Mouse (Mus musculus): ENCODE measurements around the gene Mical3.
"Not testable (repeated sequence)": the region's sequence is repeated elsewhere in the genome, so short reads cannot be mapped to it uniquely, and the experiment has no call there.

The Mical3 gene

DNA sequence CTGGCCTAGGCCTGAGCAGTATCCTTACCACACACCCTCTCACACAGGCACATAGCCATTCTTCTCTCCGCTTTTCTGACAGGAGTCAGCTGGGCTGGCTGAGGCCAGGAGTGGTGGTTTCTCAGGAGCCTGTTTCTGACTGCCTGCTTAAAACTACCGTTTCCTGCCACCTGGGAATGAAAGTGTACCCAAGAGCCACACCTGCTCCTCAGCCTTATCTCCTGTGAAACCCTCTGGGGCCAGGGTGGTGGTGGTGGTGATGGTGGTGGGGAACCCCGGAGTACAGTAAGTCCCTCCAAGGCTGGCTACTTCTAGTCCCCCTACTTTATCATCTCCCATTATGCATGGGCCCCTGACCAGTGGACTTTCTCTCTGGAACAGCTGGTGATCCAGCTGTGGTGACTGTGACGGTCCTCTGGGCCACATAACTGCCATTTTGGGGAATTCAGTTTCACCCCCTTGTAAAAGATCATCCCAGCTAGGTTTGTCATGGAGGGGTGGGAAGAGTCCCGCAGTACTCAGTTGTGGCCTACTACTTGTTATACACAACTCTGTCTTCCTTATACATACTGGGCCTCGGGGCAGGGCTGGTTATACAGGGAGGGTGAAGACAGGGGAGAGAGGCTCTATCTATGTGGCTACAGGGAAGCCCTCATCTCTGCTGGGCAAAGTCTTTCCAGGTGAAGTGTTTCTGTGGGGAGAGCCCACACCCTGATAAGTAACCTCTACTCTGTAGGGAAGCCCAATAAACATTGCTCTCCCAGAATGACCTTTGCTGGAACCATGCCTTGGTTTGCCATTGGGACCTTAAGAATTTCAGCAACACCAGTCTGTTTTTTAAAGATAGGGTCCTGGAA lies 200.1 kb downstream of the Mical3 start:
- DNase-seq (ENCODE audit: low spot score) = no peak

DNA sequence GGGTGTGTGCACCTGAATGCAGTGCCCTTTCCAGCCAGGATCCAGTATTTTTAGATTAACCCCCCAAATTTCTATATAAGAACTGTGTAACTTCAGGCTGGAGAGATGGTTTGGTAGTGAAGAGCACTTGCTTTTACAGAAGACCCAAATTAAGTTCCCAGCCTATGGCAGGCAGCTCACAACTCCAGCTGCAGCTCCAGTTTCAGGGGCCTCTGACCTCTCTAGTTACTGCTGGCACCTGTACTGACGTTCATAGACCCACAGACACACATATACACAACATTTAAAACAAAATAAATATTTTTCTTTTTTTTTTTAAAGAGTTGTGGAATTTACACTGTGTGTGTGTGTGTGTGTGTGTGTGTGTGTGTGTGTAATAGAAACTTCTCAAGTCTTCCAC lies 201.4 kb downstream of the Mical3 start:
- no peak for DNase-seq (ENCODE audit: low spot score)

DNA sequence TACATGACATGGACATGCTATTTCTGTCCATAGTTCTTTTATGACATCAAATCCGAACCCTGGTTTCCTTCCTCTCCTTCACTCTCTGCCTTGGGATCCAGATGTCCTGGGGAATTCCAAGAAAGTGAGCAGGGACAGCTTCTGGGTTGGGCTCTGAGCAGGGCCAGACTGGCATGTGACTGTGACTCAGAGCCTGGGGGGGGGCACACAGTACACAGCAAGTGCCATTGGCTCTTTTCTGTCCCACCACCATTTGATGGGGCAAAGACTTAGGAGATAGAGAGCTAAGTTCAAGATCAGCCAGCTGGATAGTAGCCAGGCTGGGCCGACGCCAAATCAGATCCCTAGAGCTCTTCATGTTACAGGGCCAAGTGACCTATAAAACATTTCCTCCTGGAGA lies 203.0 kb downstream of the Mical3 start:
- DNase-seq (ENCODE audit: low spot score) = peak; percentile 31

DNA sequence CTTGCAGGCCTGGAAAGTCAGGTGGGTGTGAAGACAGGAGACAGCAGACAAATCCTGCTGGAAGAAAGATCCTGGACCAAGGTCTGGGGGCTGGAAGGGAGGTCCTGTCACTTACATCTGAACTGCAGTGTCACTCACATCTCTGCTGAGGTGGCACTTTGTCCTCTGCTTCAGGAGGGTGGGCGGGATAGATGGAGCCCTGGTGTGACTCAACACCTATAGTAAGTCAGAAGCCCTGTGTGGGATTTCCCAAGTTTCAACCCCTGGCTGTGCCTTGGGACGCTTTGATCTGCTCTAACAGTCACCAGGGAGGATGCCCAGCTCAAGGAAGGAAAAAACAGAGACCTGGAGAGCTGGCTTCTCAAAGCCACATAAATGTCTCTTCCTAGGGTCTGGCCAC lies 203.9 kb downstream of the Mical3 start:
- no peak for DNase-seq (ENCODE audit: low spot score)

DNA sequence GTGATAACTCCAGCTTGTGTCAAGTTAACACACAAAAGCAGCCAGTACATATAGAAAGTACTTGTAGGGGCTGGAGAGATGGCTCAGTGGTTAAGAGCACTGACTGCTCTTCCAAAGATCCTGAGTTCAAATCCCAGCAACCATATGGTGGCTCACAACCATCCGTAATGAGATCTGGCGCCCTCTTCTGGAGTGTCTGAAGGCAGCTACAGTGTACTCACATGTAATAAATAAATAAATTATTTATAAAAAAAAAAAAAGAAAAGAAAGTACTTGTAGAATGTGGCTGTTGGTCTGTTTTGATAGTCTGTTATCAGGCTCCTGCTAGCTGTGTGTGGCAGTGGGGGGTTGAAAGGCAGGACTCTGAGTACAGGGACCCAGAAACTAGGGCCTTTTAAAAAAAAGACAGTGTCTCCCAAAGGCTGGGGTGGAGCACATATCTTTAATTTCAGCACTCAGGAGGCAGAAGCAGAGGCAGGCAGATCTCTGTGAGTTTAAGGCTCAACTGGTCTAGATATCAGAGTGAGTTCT lies 205.9 kb downstream of the Mical3 start:
- not testable (repeated sequence) for DNase-seq (ENCODE audit: low spot score)

DNA sequence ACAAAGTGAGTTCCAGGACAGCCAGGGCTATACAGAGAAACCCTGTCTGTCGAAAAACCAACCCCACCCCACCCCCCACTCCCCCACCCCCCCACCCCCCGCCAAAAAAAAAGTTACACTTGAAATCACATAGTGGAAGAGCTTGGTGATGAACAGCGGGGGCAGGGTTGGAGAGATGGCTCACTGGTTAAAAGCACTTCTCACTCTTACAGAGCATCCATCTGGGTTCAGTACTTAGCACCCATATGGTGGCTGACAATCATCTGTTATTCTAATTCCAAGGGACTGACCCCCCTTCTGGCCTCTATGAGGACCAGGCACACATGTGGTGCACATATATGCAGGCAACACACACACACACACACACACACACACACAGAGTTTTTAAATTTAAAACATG lies 212.8 kb downstream of the Mical3 start:
- DNase-seq (ENCODE audit: low spot score) = no peak

DNA sequence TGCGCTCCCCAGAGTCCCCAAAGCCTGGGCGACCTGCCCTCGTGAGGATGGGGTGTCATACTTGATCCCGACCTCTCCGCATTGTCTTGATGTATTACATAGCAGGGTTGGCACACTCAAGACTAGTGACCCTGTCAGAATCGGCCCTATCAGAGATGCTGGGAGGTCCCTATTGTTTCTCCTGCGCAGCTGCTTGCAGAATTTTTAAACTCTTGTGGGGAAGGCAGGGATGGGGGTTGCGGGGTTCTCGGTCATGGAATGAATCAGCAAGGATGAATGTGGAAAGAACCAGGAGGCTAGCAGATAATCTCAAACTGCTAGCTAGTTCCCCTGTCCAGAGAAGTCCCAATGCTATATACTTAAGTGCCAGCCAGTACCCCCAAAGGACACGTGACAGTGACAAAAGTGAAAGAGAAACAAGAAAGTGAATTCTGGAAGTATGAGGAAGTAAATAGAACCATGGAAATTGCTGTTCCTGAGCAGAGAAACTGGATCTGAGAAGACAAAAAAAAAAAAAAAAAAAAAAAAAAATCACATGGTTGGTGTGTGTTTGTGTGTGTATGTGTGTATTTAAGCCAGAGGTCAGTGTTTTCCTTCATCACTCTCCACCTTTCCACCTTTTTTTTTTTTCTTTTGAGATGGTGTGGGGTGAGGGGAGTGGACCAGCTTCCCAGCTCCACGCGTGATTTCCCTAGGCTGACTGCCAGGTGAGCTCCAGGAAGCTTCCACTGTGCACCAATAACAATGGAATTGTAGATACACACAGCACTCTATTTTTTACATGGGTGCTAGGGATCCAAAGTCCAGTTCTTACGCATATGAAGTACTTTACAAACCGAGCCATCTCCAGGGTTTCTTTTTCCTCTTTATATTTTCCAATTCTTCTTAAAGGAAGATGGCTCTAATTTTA lies 213.6 kb downstream of the Mical3 start:
- peak; percentile 58 for DNase-seq (ENCODE audit: low spot score)

DNA sequence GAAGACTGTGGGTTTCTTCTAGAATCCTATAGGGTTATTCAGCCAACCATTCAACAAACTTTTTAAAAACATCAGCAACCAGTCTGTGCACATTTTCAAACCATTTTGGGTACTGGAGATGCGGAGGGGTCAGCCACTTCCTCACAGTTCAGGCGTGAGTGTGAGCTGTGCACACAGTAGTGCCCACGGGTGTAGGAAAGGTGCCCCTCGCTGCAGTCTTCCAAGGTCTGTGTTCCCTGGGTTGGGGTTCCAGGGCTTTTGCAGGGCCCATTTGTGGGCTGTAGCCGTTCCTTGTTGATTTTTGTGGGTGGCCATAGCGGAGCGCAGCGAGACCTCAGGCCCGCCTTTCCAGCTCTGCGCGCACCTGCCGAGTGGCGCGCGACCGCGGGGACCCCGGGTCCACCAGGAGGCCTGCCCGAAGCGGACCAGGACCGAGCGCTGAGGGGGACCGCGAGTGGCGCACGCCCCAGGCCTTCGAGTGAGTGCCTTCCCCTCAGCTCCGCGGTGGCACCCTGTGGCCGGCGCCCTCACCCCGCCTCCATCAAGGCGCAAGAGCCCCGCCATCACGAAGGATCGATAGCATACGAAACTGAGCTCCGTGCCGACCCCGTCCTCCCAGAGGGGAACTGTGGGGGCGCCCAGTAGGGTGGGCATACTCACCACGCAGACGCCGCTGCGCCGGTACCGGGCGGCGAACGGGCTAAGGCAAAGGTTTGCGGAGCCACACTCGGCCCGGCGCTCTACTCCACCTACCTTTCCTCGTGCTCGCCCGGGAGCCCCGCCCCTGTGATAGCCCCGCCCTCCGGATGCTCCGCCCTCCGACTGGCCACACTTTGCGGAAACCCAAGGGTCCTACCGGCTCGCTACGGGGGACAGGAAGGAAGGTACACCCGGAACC lies 214.5 kb downstream of the Mical3 start, which contains the start of gene Bid:
Gene Bid (minus strand): TSS at position 780 of the 898 bp plus-strand sequence.
- DNase-seq (ENCODE audit: low spot score) = peak; percentile 92

DNA sequence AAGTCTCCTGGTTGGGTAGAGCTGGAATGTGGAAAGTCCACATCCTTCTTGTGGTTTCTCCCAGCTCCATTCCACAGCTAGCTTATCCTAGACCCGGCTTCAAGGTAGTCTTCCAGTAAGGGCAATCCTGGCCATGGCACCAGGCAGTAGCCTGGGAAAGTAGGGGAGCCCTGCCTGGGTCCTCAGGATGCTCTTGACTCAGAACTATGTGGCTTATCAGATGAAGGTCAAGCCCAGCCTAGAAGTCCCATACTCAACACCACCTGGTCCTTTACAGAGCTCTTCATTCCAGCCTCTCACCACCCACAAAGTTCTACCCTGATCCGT lies 215.2 kb downstream of the Mical3 start:
- no peak for DNase-seq (ENCODE audit: low spot score)

DNA sequence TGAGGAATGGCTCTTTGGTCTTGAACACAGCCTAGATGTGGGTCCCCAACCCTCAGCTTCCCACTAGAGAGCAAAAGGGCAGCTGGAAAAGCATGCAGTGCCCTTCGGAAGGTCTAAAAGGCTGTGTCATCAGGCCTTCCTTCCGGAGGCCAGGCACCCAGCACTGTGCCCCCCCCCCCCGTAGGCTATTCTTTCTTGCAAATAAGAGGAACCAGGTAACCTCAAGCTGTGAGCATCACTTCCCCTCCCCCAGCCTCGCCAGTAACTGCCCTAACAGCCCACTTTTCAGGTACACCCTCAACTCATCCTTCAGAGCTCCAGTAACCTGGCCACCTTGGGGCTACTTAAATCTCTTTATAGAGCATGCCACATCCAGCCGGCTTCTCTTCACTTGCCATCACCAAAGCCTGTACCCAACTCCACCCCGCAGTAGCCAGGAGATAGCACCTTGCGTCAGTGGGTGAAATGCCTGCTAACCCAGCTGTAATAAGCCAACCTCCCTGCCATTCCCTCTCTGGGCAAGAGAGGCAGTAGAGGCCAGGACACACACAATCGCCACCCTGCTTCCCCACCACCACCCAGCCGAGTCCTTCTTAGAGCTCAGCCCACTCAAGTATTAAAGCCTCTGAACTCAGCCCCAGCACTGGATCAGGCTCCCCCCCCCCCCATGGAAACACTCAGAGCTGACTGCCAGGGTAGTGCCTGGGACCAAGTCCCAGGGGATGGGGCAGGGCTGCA lies 215.7 kb downstream of the Mical3 start:
- peak; percentile 24 for DNase-seq (ENCODE audit: low spot score)

DNA sequence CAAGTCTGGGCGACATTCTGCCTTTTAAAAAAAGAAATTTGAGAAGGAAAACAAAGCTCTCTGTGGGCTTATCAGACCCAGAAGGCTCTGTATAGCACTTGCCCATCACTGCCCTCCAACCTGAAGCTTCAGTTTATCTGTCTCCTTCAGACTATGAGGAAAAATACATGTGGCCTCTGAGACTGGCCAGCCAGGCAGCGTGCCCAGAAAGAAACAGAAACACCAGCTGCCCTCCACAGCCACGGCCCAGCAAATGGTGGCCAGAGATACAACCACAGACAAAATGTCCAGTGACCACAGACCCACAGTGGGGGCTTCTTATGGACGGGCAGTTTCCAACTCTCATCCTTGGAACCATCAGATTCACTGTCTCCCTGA lies 216.3 kb downstream of the Mical3 start:
- DNase-seq (ENCODE audit: low spot score) = no peak

DNA sequence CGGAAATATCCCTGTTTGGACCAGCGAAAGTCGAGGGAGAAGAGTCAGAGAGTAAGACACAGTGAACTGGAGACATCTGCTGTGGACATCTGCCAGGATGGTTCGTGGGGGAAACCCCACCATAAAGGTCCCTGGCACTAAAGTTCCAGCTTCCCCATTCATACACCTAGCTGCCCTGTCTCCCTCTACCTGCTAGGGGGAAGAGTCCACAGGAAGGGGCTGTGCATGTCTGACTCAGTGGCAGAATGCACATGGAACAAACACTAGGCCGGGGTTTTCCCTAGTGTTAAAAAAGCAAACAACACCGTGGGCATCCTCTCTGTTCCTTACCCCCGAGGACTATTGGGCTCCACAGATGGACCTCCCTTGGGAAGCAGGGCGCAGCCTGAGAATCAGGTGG lies 217.0 kb downstream of the Mical3 start:
- DNase-seq (ENCODE audit: low spot score) = no peak

DNA sequence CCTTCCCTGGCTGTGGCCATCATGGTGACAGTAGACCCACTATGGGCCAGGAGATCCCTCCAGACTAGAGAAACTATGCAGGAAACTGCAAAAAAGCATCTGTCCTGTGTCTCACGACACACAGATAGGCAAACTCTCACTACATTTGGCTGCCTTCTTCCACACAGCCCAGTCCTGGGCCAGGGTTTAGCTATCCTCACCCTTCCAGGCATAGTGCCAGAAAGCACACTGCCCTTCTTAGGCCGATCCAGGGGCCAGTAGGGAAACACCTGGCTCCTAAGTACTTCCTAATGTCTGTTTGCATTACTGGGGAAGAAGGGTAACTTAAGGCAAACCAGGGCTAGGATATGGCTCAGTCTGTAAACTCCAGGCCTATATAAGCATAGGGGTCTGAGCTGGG lies 217.9 kb downstream of the Mical3 start:
- DNase-seq (ENCODE audit: low spot score) = no peak

DNA sequence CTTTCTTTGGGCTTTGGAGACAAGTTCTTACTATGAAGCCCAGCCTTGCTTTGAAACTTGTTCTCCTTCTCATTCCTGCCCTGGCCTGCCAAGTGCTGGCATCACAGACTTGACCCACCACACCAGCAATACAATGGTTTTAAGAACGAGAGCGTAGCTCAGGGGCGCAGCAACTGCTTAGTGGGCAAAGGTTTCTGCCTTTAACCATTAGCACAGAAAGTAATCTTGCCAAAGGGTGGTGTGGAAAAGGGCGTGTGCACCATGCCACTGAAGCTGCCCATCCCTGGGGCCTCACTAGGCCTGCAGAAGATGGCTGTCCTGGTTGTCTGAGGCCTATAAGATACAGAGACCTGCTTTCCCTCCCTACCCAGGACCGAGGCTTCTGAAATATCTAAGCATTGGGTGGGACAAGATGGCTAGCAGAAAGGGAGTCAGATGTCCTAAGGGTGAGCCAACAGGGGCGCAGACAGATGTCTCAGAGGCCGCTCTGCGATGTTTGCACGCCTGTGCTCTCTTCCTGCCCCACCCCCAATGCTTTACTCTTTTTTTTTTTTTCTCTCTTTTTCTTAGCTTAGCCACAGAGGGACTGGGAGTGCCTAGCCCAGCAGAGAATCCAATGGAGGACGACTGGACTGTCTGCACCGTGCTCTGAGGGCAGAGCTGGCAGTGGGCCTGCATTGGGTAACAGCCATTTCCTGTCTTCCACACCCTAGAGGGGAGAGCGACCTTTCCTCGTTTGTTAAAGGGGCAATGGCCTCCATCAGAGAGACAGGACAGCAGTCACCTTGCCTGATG lies 219.4 kb downstream of the Mical3 start:
- DNase-seq (ENCODE audit: low spot score) = peak; percentile 34

DNA sequence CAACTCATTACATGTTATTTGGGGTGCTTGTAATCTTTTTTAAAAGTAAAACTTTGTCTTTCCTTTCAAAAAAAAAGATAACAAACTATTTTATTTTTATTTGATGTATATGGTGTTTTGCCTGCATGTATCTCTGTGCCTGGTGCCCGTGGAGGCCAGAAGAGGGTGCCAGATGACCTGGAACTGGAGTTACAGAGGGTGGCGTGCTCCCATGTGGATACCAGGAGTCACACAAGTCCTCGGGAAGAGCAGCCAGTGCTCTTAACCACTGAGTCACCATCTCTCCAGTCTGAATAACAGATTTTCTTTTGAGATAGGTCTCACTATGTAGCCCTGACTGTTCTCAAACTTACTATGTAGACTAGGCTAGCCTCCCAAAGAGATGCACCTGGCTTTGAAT lies 221.3 kb downstream of the Mical3 start:
- no peak for DNase-seq (ENCODE audit: low spot score)

DNA sequence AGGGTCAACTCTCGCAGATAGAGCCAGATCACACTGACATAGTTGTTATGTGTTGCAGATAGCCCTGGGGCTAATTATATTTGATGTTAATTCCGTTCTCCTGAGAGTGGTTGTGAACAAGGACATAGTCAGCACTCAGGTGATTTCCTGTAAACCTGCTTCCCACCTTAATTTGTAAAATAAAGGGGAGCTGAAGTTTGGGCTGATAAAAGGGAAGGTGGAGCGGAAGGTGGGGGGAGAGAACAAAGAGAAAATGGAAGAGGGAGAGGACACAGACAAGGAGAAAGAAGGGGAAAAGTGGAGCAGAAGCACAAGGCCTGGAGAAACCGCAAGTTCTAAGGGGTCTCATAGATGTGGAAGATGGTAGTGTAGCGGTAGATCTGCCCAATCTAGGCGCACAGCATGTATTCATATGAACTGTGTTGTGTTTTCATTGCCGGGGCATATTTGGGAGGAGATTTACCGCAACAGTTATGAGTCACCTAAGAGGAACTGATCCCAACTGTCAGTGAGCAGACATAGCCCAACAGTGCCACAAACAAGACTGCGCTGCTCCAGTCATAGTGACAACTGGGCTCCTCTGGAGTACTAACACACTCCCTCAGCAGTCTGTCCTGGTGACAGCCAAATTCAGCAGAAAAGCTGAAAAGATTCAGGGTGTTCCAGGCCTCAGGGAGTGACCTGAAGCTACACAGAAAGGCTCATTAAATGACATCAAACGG lies 222.8 kb downstream of the Mical3 start:
- DNase-seq (ENCODE audit: low spot score) = not testable (repeated sequence)

DNA sequence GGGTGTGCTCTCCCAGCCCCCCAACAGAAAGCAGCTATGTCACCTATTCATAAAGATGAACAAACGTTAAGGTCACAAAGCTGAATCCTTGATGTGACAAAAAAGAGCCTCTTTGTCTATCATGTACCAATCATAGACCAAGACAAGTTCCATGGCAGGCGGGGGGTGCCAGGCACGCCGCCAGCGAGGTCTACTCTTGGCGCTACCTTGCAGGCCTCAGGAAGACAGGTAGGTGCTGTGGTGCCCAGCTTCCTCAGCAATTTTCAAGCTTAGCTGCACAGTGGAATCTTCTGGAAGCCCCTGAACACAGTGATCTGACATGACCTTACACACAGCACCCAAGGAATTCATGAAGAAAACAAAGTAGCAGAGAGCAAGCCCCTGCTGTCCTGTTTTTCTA lies 224.3 kb downstream of the Mical3 start:
- DNase-seq (ENCODE audit: low spot score) = no peak

DNA sequence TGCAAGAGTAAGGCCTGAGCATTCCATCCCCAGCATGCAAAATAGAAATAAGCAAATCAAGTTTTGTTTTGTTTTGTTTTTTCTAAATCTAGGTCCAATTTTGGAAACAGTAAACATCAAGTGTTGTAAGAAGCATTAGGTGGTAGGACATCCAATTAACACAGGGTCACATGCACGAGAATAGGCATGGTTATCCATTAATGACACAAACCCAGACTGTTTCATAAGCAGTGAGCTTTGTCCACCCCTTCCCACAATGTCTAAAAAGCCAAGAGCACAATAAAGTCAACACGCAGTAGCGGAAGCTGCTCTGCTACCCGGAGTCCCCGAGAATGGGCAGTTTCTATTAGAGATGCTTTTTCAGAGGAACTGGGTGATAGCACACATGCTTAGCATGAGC lies 225.7 kb downstream of the Mical3 start:
- no peak for DNase-seq (ENCODE audit: low spot score)

DNA sequence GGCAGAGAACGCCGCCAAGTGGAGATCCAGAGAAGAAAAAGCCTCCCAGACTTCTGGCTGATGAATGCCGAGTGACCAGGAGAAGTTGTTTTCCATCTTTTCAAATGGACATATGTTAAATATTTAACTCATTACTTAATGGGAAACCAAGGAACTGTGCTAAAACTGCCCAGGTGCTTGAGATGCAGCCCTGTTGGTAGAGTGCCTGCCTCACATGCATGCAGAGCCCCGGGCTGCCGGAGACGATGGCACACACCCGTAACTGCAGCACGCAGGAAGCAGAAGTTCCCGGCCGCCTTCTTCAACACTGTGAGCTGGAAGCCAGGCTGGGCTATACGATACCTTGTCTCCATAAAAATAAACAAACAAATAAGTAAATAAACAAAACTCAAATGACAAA lies 226.8 kb downstream of the Mical3 start:
- no peak for DNase-seq (ENCODE audit: low spot score)

DNA sequence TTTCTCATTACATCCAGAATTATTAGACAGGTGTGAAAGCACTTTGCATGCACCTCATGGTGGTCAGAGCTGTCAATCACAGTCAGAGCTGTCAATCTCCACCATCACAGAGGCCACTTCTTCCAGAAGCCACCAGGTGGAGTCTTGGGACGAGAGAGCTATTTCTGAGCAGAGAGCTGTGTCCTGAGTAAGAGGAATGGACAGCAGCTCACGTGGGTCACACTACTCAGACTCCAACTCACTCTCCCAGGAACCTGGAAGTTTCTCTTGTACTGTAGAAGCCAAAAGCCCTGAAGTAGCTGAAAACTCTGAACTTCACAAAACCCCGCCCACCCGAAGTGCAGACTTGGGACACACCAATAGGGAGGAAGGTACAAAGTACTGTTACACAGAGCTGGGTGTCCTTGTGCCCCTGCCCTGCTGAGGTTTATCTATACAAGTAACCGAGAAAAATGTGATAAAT lies 227.3 kb downstream of the Mical3 start:
- DNase-seq (ENCODE audit: low spot score) = peak; percentile 29

Data from lung, postnatal 25 days (tissue).